Mouse (Mus musculus) right cerebral cortex, adult 18-20 months (tissue): ENCODE data around the gene Rufy3.

ENCODE experiments used
- DNase-seq: peaks from one replicate; pipeline ENCODE4 v3.0.0; 2022; ENCODE audit warnings: mixed read lengths

Rufy3 gene

GRCm38 (mm10) chr5:88629987-88630386 lies 65.1 kb downstream of the Rufy3 start:
- no peak for DNase-seq

- no peak for DNase-seq
These were observed 66.0 kb downstream of the Rufy3 start for GRCm38 (mm10) chr5:88630883-88631282.

GRCm38 (mm10) chr5:88631545-88631944 lies 66.7 kb downstream of the Rufy3 start:
- DNase-seq = no peak

GRCm38 (mm10) chr5:88632463-88632862 lies 67.6 kb downstream of the Rufy3 start:
- DNase-seq = no peak

GRCm38 (mm10) chr5:88634076-88634475 lies 69.2 kb downstream of the Rufy3 start:
- no peak for DNase-seq

GRCm38 (mm10) chr5:88642786-88643185 lies 77.9 kb downstream of the Rufy3 start:
- no peak for DNase-seq

- DNase-seq = no peak
These were observed 78.7 kb downstream of the Rufy3 start for GRCm38 (mm10) chr5:88643491-88643890.

- no peak for DNase-seq
These were observed 80.1 kb downstream of the Rufy3 start for GRCm38 (mm10) chr5:88644901-88645300.

GRCm38 (mm10) chr5:88645405-88645804 lies 80.6 kb downstream of the Rufy3 start:
- no peak for DNase-seq

GRCm38 (mm10) chr5:88649250-88650173 lies 84.7 kb downstream of the Rufy3 start:
- no peak for DNase-seq

GRCm38 (mm10) chr5:88652589-88652988 lies 87.7 kb downstream of the Rufy3 start:
- no peak for DNase-seq

GRCm38 (mm10) chr5:88657868-88658267 lies 93.0 kb downstream of the Rufy3 start:
- DNase-seq = no peak

- no peak for DNase-seq
These were observed 98.3 kb downstream of the Rufy3 start for GRCm38 (mm10) chr5:88663151-88663550.

- no peak for DNase-seq
These were observed 99.0 kb downstream of the Rufy3 start for GRCm38 (mm10) chr5:88663875-88664274.

- peak; percentile 28 for DNase-seq
These were observed 110.0 kb downstream of the Rufy3 start for GRCm38 (mm10) chr5:88674703-88675442.

- DNase-seq = peak; percentile 93
These were observed 110.9 kb downstream of the Rufy3 start, which contains the start of gene Grsf1 for GRCm38 (mm10) chr5:88675443-88676387. Gene Grsf1, minus strand, starts transcription at chr5:88676171.

- no peak for DNase-seq
These were observed 114.1 kb downstream of the Rufy3 start for GRCm38 (mm10) chr5:88678929-88679328.

GRCm38 (mm10) chr5:88679341-88679740 lies 114.5 kb downstream of the Rufy3 start:
- DNase-seq = no peak

- no peak for DNase-seq
These were observed 115.7 kb downstream of the Rufy3 start for GRCm38 (mm10) chr5:88680567-88680966.

GRCm38 (mm10) chr5:88683706-88684105 lies 118.9 kb downstream of the Rufy3 start:
- DNase-seq = no peak

GRCm38 (mm10) chr5:88684226-88684625 lies 119.4 kb downstream of the Rufy3 start:
- no peak for DNase-seq

- DNase-seq = no peak
These were observed 120.5 kb downstream of the Rufy3 start for GRCm38 (mm10) chr5:88685306-88685705.
